Mouse (Mus musculus): ENCODE measurements at regions not wholly inside any gene's neighbourhood (a gene's known extent, or its start where the extent isn't known, plus 50 kb on each side); places are given as distances from the start of the nearest gene placed in this dataset.

GRCm38 (mm10) chr2:9267675-9268074 is 613.4 kb upstream of the 4930412O13Rik start:
- no peaks in the 10 kb centered on the region for H3K27me3 ChIP-seq
- no peak for ATAC-seq (ENCODE audit: insufficient number of reproducible peaks, insufficient read depth, low FRiP score, low TSS enrichment)
- H3K4me2 ChIP-seq (replicated peaks) = no peak overlapping the region
- no peaks in the 10 kb centered on the region for H3K36me3 ChIP-seq
- H3K4me3 ChIP-seq = no peak overlapping the region
- H3K4me1 ChIP-seq = no peaks in the 10 kb centered on the region
- WGBS = 92% methylated on average over 4 of the region's 4 CpGs
- H3K27ac ChIP-seq = no peak overlapping the region
- no peak overlapping the region for H3K9ac ChIP-seq
- H3K9me3 ChIP-seq = no peaks in the 10 kb centered on the region

- no peaks in the 10 kb centered on the region for H3K36me3 ChIP-seq
- no peaks in the 10 kb centered on the region for H3K9me3 ChIP-seq
- H3K27ac ChIP-seq = no peak overlapping the region
- H3K27me3 ChIP-seq = no peaks in the 10 kb centered on the region
- 60% methylated on average over 2 of the region's 2 CpGs for WGBS
- H3K4me3 ChIP-seq = no peak overlapping the region
- ATAC-seq (ENCODE audit: insufficient number of reproducible peaks, insufficient read depth, low FRiP score, low TSS enrichment) = no peak
- no peaks in the 10 kb centered on the region for H3K4me1 ChIP-seq
- no peak overlapping the region for H3K4me2 ChIP-seq (replicated peaks)
- H3K9ac ChIP-seq = no peak overlapping the region
Measured at GRCm38 (mm10) chr2:9283441-9283840, 597.6 kb upstream of the 4930412O13Rik start.

- WGBS = 80% methylated on average over 8 of the region's 8 CpGs
- no peak overlapping the region for H3K27ac ChIP-seq
- no peaks in the 10 kb centered on the region for H3K4me1 ChIP-seq
- no peak overlapping the region for H3K4me2 ChIP-seq (replicated peaks)
- H3K27me3 ChIP-seq = no peaks in the 10 kb centered on the region
- no peaks in the 10 kb centered on the region for H3K36me3 ChIP-seq
- ATAC-seq (ENCODE audit: insufficient number of reproducible peaks, insufficient read depth, low FRiP score, low TSS enrichment) = no peak
- no peaks in the 10 kb centered on the region for H3K9me3 ChIP-seq
- H3K9ac ChIP-seq = no peak overlapping the region
- no peak overlapping the region for H3K4me3 ChIP-seq
Measured at GRCm38 (mm10) chr2:9285800-9286199, 595.3 kb upstream of the 4930412O13Rik start.

- H3K36me3 ChIP-seq = no peaks in the 10 kb centered on the region
- H3K9me3 ChIP-seq = no peaks in the 10 kb centered on the region
- no peak overlapping the region for H3K4me2 ChIP-seq (replicated peaks)
- no peak overlapping the region for H3K9ac ChIP-seq
- H3K27me3 ChIP-seq = no peaks in the 10 kb centered on the region
- H3K4me1 ChIP-seq = no peaks in the 10 kb centered on the region
- no peak overlapping the region for H3K27ac ChIP-seq
- 93% methylated on average over 1 of the region's 1 CpGs for WGBS
- ATAC-seq (ENCODE audit: insufficient number of reproducible peaks, insufficient read depth, low FRiP score, low TSS enrichment) = no peak
- H3K4me3 ChIP-seq = no peak overlapping the region
Measured at GRCm38 (mm10) chr2:9287077-9287476, 594.0 kb upstream of the 4930412O13Rik start.

GRCm38 (mm10) chr2:9287623-9288022 is 593.4 kb upstream of the 4930412O13Rik start:
- H3K27ac ChIP-seq = no peak overlapping the region
- H3K9me3 ChIP-seq = no peaks in the 10 kb centered on the region
- no peaks in the 10 kb centered on the region for H3K36me3 ChIP-seq
- H3K27me3 ChIP-seq = no peaks in the 10 kb centered on the region
- no peak for ATAC-seq (ENCODE audit: insufficient number of reproducible peaks, insufficient read depth, low FRiP score, low TSS enrichment)
- H3K4me3 ChIP-seq = no peak overlapping the region
- no peak overlapping the region for H3K4me2 ChIP-seq (replicated peaks)
- WGBS = 74% methylated on average over 6 of the region's 6 CpGs
- H3K4me1 ChIP-seq = no peaks in the 10 kb centered on the region
- H3K9ac ChIP-seq = no peak overlapping the region

- H3K4me3 ChIP-seq = no peak overlapping the region
- no peak for ATAC-seq (ENCODE audit: insufficient number of reproducible peaks, insufficient read depth, low FRiP score, low TSS enrichment)
- 40% methylated on average over 16 of the region's 16 CpGs for WGBS
- H3K4me1 ChIP-seq = peaks cover 3% of the 10 kb centered on the region; the same call in 1 of the 2 replicates
- H3K4me2 ChIP-seq (replicated peaks) = no peak overlapping the region; the same call in 1 of the 2 replicates
- H3K27me3 ChIP-seq = no peaks in the 10 kb centered on the region
- no peak overlapping the region for H3K9ac ChIP-seq
- no peak overlapping the region for H3K27ac ChIP-seq
- H3K36me3 ChIP-seq = no peaks in the 10 kb centered on the region
- H3K9me3 ChIP-seq = no peaks in the 10 kb centered on the region
Measured at GRCm38 (mm10) chr2:9331630-9332352, 549.3 kb upstream of the 4930412O13Rik start.

- 61% methylated on average over 4 of the region's 4 CpGs for WGBS
- H3K36me3 ChIP-seq = no peaks in the 10 kb centered on the region
Measured at GRCm38 (mm10) chr2:9348982-9349381, 532.1 kb upstream of the 4930412O13Rik start.

GRCm38 (mm10) chr2:9349994-9350393 is 531.1 kb upstream of the 4930412O13Rik start:
- Histone ChIP-seq H3K27me3 (no peaks in the 10 kb centered on the region), H3K27ac (no peak overlapping the region), H3K36me3 (no peaks in the 10 kb centered on the region), H3K4me1 (peaks cover 8% of the 10 kb centered on the region; the same call in 1 of the 2 replicates), H3K4me2 (replicated peaks) (no peak overlapping the region), H3K9me3 (no peaks in the 10 kb centered on the region), H3K9ac (no peak overlapping the region), H3K4me3 (no peak overlapping the region)
- 60% methylated on average over 1 of the region's 1 CpGs for WGBS
- no peak for ATAC-seq (ENCODE audit: insufficient number of reproducible peaks, insufficient read depth, low FRiP score, low TSS enrichment)

More at GRCm38 (mm10) chr2:9348982-9349381, 532.1 kb upstream of the 4930412O13Rik start:
- Histone ChIP-seq H3K9me3 (no peaks in the 10 kb centered on the region), H3K27ac (no peak overlapping the region), H3K27me3 (no peaks in the 10 kb centered on the region), H3K9ac (no peak overlapping the region), H3K4me3 (no peak overlapping the region), H3K4me1 (peaks cover 8% of the 10 kb centered on the region; the same call in 1 of the 2 replicates), H3K4me2 (replicated peaks) (no peak overlapping the region)
- no peak for ATAC-seq (ENCODE audit: insufficient number of reproducible peaks, insufficient read depth, low FRiP score, low TSS enrichment)

GRCm38 (mm10) chr2:9352190-9352589 is 528.9 kb upstream of the 4930412O13Rik start:
- WGBS = 17% methylated on average over 7 of the region's 7 CpGs
- ATAC-seq (ENCODE audit: insufficient number of reproducible peaks, insufficient read depth, low FRiP score, low TSS enrichment) = 0 out of 2 replicates have a peak, but pooled peaks have one; percentile 15
- H3K4me2 ChIP-seq (replicated peaks) = 0 out of 2 replicates have a peak overlapping the region, but pooled peaks have one; percentile 7

GRCm38 (mm10) chr2:9360020-9360419 is 521.0 kb upstream of the 4930412O13Rik start:
- Histone ChIP-seq H3K4me2 (replicated peaks) (no peak overlapping the region), H3K9ac (no peak overlapping the region), H3K4me3 (no peak overlapping the region), H3K4me1 (no peaks in the 10 kb centered on the region), H3K27me3 (no peaks in the 10 kb centered on the region), H3K9me3 (no peaks in the 10 kb centered on the region), H3K36me3 (no peaks in the 10 kb centered on the region), H3K27ac (no peak overlapping the region)
- WGBS = 62% methylated on average over 4 of the region's 4 CpGs
- no peak for ATAC-seq (ENCODE audit: insufficient number of reproducible peaks, insufficient read depth, low FRiP score, low TSS enrichment)

More at GRCm38 (mm10) chr2:9352190-9352589, 528.9 kb upstream of the 4930412O13Rik start:
- Histone ChIP-seq H3K4me3 (no peak overlapping the region), H3K4me1 (peaks cover 8% of the 10 kb centered on the region; the same call in 1 of the 2 replicates), H3K9me3 (no peaks in the 10 kb centered on the region), H3K36me3 (no peaks in the 10 kb centered on the region), H3K27me3 (no peaks in the 10 kb centered on the region), H3K9ac (no peak overlapping the region), H3K27ac (no peak overlapping the region)

- Histone ChIP-seq H3K9me3 (no peaks in the 10 kb centered on the region), H3K4me2 (replicated peaks) (no peak overlapping the region), H3K4me1 (no peaks in the 10 kb centered on the region), H3K4me3 (no peak overlapping the region), H3K9ac (no peak overlapping the region), H3K27ac (no peak overlapping the region), H3K36me3 (no peaks in the 10 kb centered on the region), H3K27me3 (no peaks in the 10 kb centered on the region)
- no peak for ATAC-seq (ENCODE audit: insufficient number of reproducible peaks, insufficient read depth, low FRiP score, low TSS enrichment)
- WGBS = 92% methylated on average over 8 of the region's 8 CpGs
Measured at GRCm38 (mm10) chr2:9367801-9368584, 513.1 kb upstream of the 4930412O13Rik start.

GRCm38 (mm10) chr2:9369572-9369971 is 511.5 kb upstream of the 4930412O13Rik start:
- H3K9me3 ChIP-seq = no peaks in the 10 kb centered on the region
- no peak overlapping the region for H3K27ac ChIP-seq
- H3K4me1 ChIP-seq = no peaks in the 10 kb centered on the region
- H3K4me2 ChIP-seq (replicated peaks) = no peak overlapping the region
- 81% methylated on average over 4 of the region's 4 CpGs for WGBS
- ATAC-seq (ENCODE audit: insufficient number of reproducible peaks, insufficient read depth, low FRiP score, low TSS enrichment) = no peak
- no peaks in the 10 kb centered on the region for H3K36me3 ChIP-seq
- no peak overlapping the region for H3K9ac ChIP-seq
- H3K27me3 ChIP-seq = no peaks in the 10 kb centered on the region
- H3K4me3 ChIP-seq = no peak overlapping the region
